Mouse (Mus musculus): ENCODE measurements around the gene Gm11596.
"Not testable (repeated sequence)": the region's sequence is repeated elsewhere in the genome, so short reads cannot be mapped to it uniquely, and the experiment has no call there.

The Gm11596 gene

GRCm38 (mm10) chr11:99793367-99793766, at the start of gene Gm11596:
Gm11596 (minus strand) TSS chr11:99793467.
- in situ Hi-C loops (cut with MboI; ENCODE audit: low sequenced_read_pairs): no loop called here

- in situ Hi-C loops (cut with MboI; ENCODE audit: low sequenced_read_pairs): no loop called here
Measured at GRCm38 (mm10) chr11:99842185-99842584, 48.9 kb upstream of the Gm11596 start.

- in situ Hi-C loops (cut with MboI; ENCODE audit: low sequenced_read_pairs): no loop called here
Measured at GRCm38 (mm10) chr11:99837966-99838365, 44.7 kb upstream of the Gm11596 start, which contains the start of gene 2300003K06Rik. 2300003K06Rik (minus strand) TSS chr11:99838066.

GRCm38 (mm10) chr11:99815566-99815965, 22.3 kb upstream of the Gm11596 start, which contains the start of gene Gm11564:
Gm11564 (minus strand) TSS chr11:99815666.
- in situ Hi-C loops (cut with MboI; ENCODE audit: low sequenced_read_pairs): not testable (repeated sequence)

GRCm38 (mm10) chr11:99809792-99810191, 16.5 kb upstream of the Gm11596 start, which contains the start of gene Krtap4-13:
Krtap4-13 (minus strand) TSS chr11:99809892.
- in situ Hi-C loops (cut with MboI; ENCODE audit: low sequenced_read_pairs): not testable (repeated sequence)

GRCm38 (mm10) chr11:99804346-99804745, 11.1 kb upstream of the Gm11596 start, which contains the start of gene Gm11554:
Gm11554 (minus strand) TSS chr11:99804446.
- in situ Hi-C loops (cut with MboI; ENCODE audit: low sequenced_read_pairs): not testable (repeated sequence)

- in situ Hi-C loops (cut with MboI; ENCODE audit: low sequenced_read_pairs): not testable (repeated sequence)
Measured at GRCm38 (mm10) chr11:99798832-99799231, 5.6 kb upstream of the Gm11596 start, which contains the start of gene Gm11569. Gm11569 (minus strand) TSS chr11:99798932.

- in situ Hi-C loops (cut with MboI; ENCODE audit: low sequenced_read_pairs): not testable (repeated sequence)
Measured at GRCm38 (mm10) chr11:99784900-99785299, 8.4 kb downstream of the Gm11596 start, which contains the start of gene Krtap4-9. Krtap4-9 (plus strand) TSS chr11:99785200.

- in situ Hi-C loops (cut with MboI; ENCODE audit: low sequenced_read_pairs): no loop called here
Measured at GRCm38 (mm10) chr11:99780604-99781003, 12.7 kb downstream of the Gm11596 start, which contains the start of gene Krtap4-8. Krtap4-8 (minus strand) TSS chr11:99780704.

GRCm38 (mm10) chr11:99778401-99778800, 14.9 kb downstream of the Gm11596 start:
- in situ Hi-C loops (cut with MboI; ENCODE audit: low sequenced_read_pairs): no loop called here

GRCm38 (mm10) chr11:99772813-99773212, 20.5 kb downstream of the Gm11596 start, which contains the start of gene Gm11595:
Gm11595 (minus strand) TSS chr11:99772913.
- in situ Hi-C loops (cut with MboI; ENCODE audit: low sequenced_read_pairs): not testable (repeated sequence)

- in situ Hi-C loops (cut with MboI; ENCODE audit: low sequenced_read_pairs): no loop called here
Measured at GRCm38 (mm10) chr11:99768410-99768809, 24.9 kb downstream of the Gm11596 start.

GRCm38 (mm10) chr11:99758877-99759276, 34.4 kb downstream of the Gm11596 start:
- in situ Hi-C loops (cut with MboI; ENCODE audit: low sequenced_read_pairs): no loop called here

GRCm38 (mm10) chr11:99743985-99744384, 49.3 kb downstream of the Gm11596 start:
- in situ Hi-C loops (cut with MboI; ENCODE audit: low sequenced_read_pairs): no loop called here

Measured in CH12F3 (cell line).